In genomic region chr8:119776668-119777245, GRCm38 (mm10) we compare ENCODE assay signal across 9 mouse cellular contexts. TPM values are rescaled to one million over a fixed set of nuclear protein-coding genes. Genes with fewer than 3 reads are reported as not detected.
DNase-seq lines count a peak whose midpoint lies in the region; ATAC-seq and TF ChIP-seq lines count a peak whose summit lies in the region.
"Had no signal": no experiment of that assay in that cellular context is flagged by ENCODE, and none has a peak within 500 bp of the region (broad histone marks: within the 10 kb centered on the region; RNA-seq: fewer than 3 reads in every experiment).

No protein-coding gene starts in this region.

- no peak overlapping the region for H3K27ac ChIP-seq in heart, embryonic 12.5 days (ENCODE audit: poor library complexity, severe bottlenecking)
- H3K27ac ChIP-seq in lung, embryonic 15.5 days, result no peak overlapping the region
- H3K27ac ChIP-seq in heart, embryonic 16.5 days (ENCODE audit: low read length), result no peak overlapping the region

- TF ChIP-seq POLR2A in myocyte (IDR thresholded peaks at IDR 0.05; ENCODE audit: insufficient read length, low read depth), result no peak

- H3ac ChIP-seq in myocyte (ENCODE audit: control insufficient read depth, insufficient read length), result no peak overlapping the region

- H3K9me3 ChIP-seq in heart, embryonic 12.5 days (replicated peaks), result no peaks in the 10 kb centered on the region
- H3K9me3 ChIP-seq in lung, embryonic 15.5 days, result no peaks in the 10 kb centered on the region
- no peaks in the 10 kb centered on the region for H3K9me3 ChIP-seq in heart, embryonic 16.5 days (replicated peaks; ENCODE audit: control insufficient read depth, low read length)

- no peak overlapping the region for H3K9ac ChIP-seq in heart, embryonic 12.5 days
- no peak overlapping the region for H3K9ac ChIP-seq in lung, embryonic 15.5 days
- H3K9ac ChIP-seq in heart, embryonic 16.5 days (ENCODE audit: low read length), result 0 out of 2 replicates have a peak overlapping the region, but pooled peaks have one; percentile 12

- H3K79me2 ChIP-seq in myocyte (ENCODE audit: control insufficient read depth, insufficient read depth), result no peaks in the 10 kb centered on the region

- DNase-seq in heart, postnatal 25 days (ENCODE audit: low spot score), result no peak
- DNase-seq in lung, postnatal 36 days, result no peak
- DNase-seq in B cell, adult 2 months, result no peak
- DNase-seq: right cerebral cortex, adult 18-20 months; thymus, postnatal 25 days had no signal

- peaks cover 3% of the 10 kb centered on the region; the same call in 1 of the 2 replicates for H3K27me3 ChIP-seq in heart, embryonic 12.5 days (replicated peaks)
- no peaks in the 10 kb centered on the region for H3K27me3 ChIP-seq in lung, embryonic 15.5 days
- no peaks in the 10 kb centered on the region for H3K27me3 ChIP-seq in heart, embryonic 16.5 days (ENCODE audit: control insufficient read depth, insufficient read depth, low read length)
- no peaks in the 10 kb centered on the region for H3K27me3 ChIP-seq in myocyte (ENCODE audit: control insufficient read depth, insufficient read depth, insufficient read length)

- H3K4me3 ChIP-seq in heart, embryonic 12.5 days, result no peak overlapping the region
- no peak overlapping the region for H3K4me3 ChIP-seq in lung, embryonic 15.5 days
- no peak overlapping the region for H3K4me3 ChIP-seq in heart, embryonic 16.5 days (ENCODE audit: low read length)
- peak overlapping the region; percentile 46 for H3K4me3 ChIP-seq in myocyte

- ATAC-seq in heart, embryonic 12.5 days (ENCODE audit: insufficient number of reproducible peaks, low FRiP score), result no peak
- no peak for ATAC-seq in lung, embryonic 15.5 days (ENCODE audit: borderline replicate concordance, extremely low read depth, low FRiP score, low TSS enrichment)
- no peak for ATAC-seq in heart, embryonic 16.5 days (replicated peaks; ENCODE audit: extremely low read depth, insufficient read depth, low FRiP score)

- H3K4me1 ChIP-seq in heart, embryonic 12.5 days (replicated peaks), result peaks cover 18% of the 10 kb centered on the region
- H3K4me1 ChIP-seq in lung, embryonic 15.5 days, result peaks cover 28% of the 10 kb centered on the region
- H3K4me1 ChIP-seq in heart, embryonic 16.5 days (ENCODE audit: control insufficient read depth, insufficient read depth, low read length), result peaks cover 18% of the 10 kb centered on the region

- 78% methylated on average over 7 of the region's 7 CpGs for WGBS in heart, embryonic 12.5 days
- WGBS in lung, embryonic 15.5 days, result 65% methylated on average over 7 of the region's 7 CpGs
- 75% methylated on average over 7 of the region's 7 CpGs for WGBS in heart, embryonic 16.5 days

- peaks cover 15% of the 10 kb centered on the region for H3K36me3 ChIP-seq in heart, embryonic 12.5 days
- H3K36me3 ChIP-seq in lung, embryonic 15.5 days, result no peaks in the 10 kb centered on the region
- H3K36me3 ChIP-seq in heart, embryonic 16.5 days (ENCODE audit: control insufficient read depth, insufficient read depth), result no peaks in the 10 kb centered on the region
- no peaks in the 10 kb centered on the region for H3K36me3 ChIP-seq in myocyte (ENCODE audit: control insufficient read depth, insufficient read depth)

- intact Hi-C loops in heart, postnatal 25 days (cut with DNase I), result no loop called here

- 0 out of 2 replicates have a peak overlapping the region, but pooled peaks have one; percentile 87 for H3K4me2 ChIP-seq in heart, embryonic 12.5 days
- peak overlapping the region; percentile 80; the same call in 1 of the 2 replicates for H3K4me2 ChIP-seq in lung, embryonic 15.5 days
- no peak overlapping the region for H3K4me2 ChIP-seq in heart, embryonic 16.5 days (ENCODE audit: low read depth, low read length)
- no peak overlapping the region for H3K4me2 ChIP-seq in myocyte (ENCODE audit: low read depth)

TF ChIP-seq in myocyte, 11 proteins besides CTCF, POLR2A, EP300 and RAD21:
- TF ChIP-seq SRF (IDR thresholded peaks at IDR 0.05; ENCODE audit: control insufficient read depth, insufficient read length, low read depth), result no peak
TF ChIP-seq in myocyte: peak in this region for 0.

RNA-seq across cellular contexts. Expression of gene Tldc1, which starts 1.5 kb away (rescaled TPM):
- polyA plus RNA-seq in heart, embryonic 12.5 days (2016; fragmentation: Nextera tagmentation; extraction: Ambion mirVana), result 14.6 and 14.8 TPM in 2 replicates
- 10 to 100 TPM; 10.5 to 12.4 TPM for total RNA-seq in heart, postnatal 25 days (2021)
- polyA plus RNA-seq in lung, embryonic 15.5 days (2015; fragmentation: Nextera tagmentation; extraction: Ambion mirVana), result 12.3 and 14.8 TPM in 2 replicates
- polyA plus RNA-seq in heart, embryonic 16.5 days (2015; fragmentation: Nextera tagmentation; extraction: Ambion mirVana), result 12.5 and 15.0 TPM in 2 replicates
- polyA plus RNA-seq in myocyte (2012; fragmentation: generic; extraction: Trizol), result 9.6 TPM

Comparison
In these comparisons a context has a peak if more than half of its experiments do, and no peak if none do; other contexts are left out.
1. H3K4me2 ChIP-seq: peak in heart, embryonic 12.5 days (single experiment) and lung, embryonic 15.5 days (single experiment); none in heart, embryonic 16.5 days (single experiment) and myocyte (single experiment).